Mouse (Mus musculus): ENCODE results near the gene Tmem47.
A peak's percentile ranks its signal among the peaks of the same experiment; 100 is the strongest.

Tmem47 gene

DNA sequence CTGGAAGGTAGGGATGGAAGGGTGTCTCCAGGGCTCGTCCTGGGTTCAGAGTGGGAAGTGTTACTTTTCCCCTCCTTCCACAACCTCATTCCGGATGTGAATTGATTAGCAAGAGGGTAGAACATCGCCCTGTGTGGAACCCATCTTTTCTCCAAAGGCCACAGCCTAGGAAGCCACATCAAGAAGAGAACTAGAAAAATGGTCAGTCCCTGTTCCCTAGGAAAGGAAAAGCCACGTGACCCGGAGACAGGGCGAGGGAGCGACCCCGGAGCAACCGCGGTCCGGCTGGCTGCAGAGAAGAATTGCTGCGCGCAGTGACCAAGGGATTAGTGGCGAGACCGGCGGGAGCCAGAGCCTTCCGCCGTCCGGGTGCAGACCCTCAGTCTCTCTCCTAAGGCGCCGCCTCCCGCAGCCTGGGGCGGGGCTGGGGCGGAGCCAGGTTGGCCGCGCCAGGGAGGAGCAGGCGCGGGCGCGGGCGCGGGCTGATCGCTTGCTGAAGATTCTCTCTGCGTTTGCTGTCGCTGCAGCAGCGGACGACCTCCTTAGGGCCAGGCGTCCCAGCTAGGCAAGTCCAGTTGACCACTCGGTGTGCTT lies at the start of gene Tmem47:
Tmem47 (plus strand) TSS at position 489 of the 594 bp plus-strand sequence.
- peak in 1 of 2 experiments; percentile 10 for DNase-seq (ENCODE audit: low spot score in 2 of 2)

- no peak for DNase-seq (ENCODE audit: low spot score in 2 of 2)
Observed at GRCm38 (mm10) chrX:81070804-81071461, 435 bp downstream of the Tmem47 start.

GRCm38 (mm10) chrX:81071746-81072640 lies 1.5 kb downstream of the Tmem47 start:
- no peak for DNase-seq (ENCODE audit: low spot score in 2 of 2)

- DNase-seq (ENCODE audit: low spot score in 2 of 2): no peak
Observed at GRCm38 (mm10) chrX:81072651-81073050, 2.2 kb downstream of the Tmem47 start.

DNA sequence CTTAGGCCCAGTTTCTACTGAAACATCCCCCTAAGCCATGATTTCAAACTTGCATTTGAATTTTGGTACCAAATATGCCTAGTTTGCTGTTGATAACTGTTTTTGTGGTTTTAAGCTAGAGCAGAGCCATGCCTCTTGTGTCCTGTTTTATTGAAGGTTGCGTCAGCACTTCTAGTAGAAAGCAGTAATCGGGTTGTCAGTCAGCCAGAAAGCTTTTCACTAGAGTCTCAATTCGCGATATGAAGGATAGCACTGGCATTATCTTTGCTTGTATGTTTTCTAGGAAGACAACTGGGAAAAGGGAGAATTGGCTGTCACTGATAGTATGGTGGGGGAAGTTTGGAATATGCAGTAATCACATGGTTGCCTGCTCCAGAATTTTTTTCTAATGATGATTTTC lies 3.3 kb downstream of the Tmem47 start:
- DNase-seq (ENCODE audit: low spot score in 2 of 2): no peak

DNA sequence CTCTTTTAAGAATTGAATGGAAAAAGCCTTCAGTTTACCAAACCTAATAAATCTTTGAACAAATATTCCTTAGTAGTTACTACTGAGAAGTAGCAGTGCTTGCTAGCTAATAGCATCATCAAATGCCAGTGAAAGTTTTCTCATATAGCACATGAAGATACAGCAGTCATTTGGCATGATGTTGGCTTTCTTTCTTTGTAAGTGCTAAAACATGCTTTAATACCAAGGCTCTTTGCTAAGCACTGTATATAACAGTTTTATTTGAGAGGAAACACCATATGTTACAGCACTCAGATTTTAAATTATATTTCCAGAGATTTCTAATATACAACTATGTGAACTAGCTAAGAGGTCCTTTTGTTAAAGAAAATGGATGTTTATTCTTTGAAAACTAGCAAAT lies 8.0 kb downstream of the Tmem47 start:
- no peak for DNase-seq (ENCODE audit: low spot score in 2 of 2)

GRCm38 (mm10) chrX:81080996-81081395 lies 10.5 kb downstream of the Tmem47 start:
- DNase-seq (ENCODE audit: low spot score in 2 of 2): no peak

DNA sequence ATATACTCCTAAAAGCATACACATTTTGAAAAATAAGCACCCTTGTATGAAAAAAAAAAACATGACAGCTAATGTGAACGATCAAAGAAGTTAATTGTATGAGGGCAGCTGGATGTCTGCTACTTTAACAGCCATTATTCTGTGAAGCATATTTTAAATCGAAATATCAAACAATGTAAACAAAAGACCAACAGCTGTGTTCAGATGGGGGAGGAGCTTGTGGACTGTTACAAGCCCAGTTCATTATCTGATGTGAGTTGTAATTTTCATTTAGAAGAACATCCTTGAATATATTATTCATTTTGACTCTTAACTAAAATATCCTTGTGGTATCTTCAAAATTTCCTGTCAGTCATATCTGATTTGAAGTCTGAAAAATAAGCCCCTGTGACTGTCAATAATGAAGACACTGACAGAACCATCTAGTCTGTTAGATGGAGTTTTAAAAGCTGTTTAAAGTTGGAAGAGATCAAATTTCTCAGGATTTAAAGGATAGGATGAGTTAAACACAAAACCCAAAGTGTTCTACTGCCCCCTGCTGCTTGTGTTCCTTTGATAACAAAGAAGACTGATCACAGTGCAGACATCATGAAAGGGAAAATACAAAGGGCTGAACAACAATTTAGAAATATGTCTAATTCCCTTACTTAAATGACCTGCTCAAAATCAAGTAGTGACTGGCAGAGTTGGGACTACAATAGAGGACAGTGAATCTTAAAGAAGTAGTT lies 14.7 kb downstream of the Tmem47 start:
- no peak for DNase-seq (ENCODE audit: low spot score in 2 of 2)

GRCm38 (mm10) chrX:81147416-81147815 lies 76.9 kb downstream of the Tmem47 start:
- no peak for DNase-seq (ENCODE audit: low spot score in 2 of 2)
